Mouse (Mus musculus): ENCODE results near the gene Dnajc5. TPM values are rescaled to one million over a fixed set of nuclear protein-coding genes. Genes with fewer than 3 reads are reported as not detected.

Dnajc5 gene
- total RNA-seq, 1 experiment, result 67.2 TPM

DNA sequence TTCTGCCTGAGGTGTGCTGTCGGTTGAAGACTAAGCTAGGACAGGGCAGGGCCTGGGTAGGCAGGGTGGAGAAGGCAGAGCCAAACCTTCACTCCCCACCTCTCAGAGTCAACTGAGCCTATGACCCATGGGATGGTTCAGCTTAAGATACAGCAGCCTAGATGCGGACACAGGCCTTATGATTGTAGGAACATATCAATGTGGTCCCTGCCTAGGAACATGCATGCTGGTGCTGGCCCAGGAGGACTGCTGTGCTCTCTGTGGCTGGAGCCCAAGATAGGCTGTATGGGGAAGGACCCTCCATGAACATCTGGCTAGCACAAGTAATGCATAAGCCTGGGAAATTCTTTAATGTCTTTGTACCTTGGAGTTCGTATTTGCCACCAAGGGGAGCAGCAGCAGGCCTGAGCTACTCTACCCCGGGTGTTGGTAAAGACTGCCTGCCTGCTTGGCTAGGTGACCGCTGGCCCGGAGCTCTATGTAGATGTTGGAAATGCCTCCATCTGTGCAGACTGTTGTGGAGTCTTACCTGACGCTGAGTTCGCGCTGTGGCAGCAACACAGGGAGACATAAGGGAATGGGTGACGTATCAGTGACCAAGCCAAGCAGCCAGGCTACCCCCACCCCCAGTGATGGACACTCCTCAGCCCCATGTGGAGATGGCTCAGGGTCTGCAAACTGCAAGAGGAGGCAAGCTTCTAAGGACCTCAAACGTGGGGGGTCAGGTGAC is 51.8 kb downstream of the Dnajc5 start:
- no peaks in the 10 kb centered on the region; the same call in 1 of the 2 replicates for H3K36me3 ChIP-seq (ENCODE audit: control insufficient read depth, insufficient read depth, low read length, poor library complexity, severe bottlenecking)
- H3K9ac ChIP-seq (ENCODE audit: insufficient read depth, low read depth, low read length, poor library complexity, severe bottlenecking), result no peak overlapping the region
- no peak overlapping the region for H3K27ac ChIP-seq (ENCODE audit: insufficient read depth, low read depth, low read length, poor library complexity, severe bottlenecking)
- H3K4me3 ChIP-seq (ENCODE audit: insufficient read depth in 1 of 2, low read depth in 1 of 2, low read length in 2 of 2, poor library complexity in 1 of 2, severe bottlenecking in 1 of 2), result no peak overlapping the region
- TF ChIP-seq ZNF384 (IDR thresholded peaks at IDR 0.05; ENCODE audit: low read depth, low read length), result no peak
- no peak for TF ChIP-seq CHD2 (IDR thresholded peaks at IDR 0.05; ENCODE audit: low read depth, low read length)
- TF ChIP-seq MAFK (IDR thresholded peaks at IDR 0.05; ENCODE audit: insufficient read depth, low read depth, low read length), result no peak
- TF ChIP-seq ZC3H11A (IDR thresholded peaks at IDR 0.05; ENCODE audit: borderline replicate concordance, low read depth, low read length), result no peak
- TF ChIP-seq HCFC1 (IDR thresholded peaks at IDR 0.05; ENCODE audit: borderline replicate concordance, insufficient read depth, low read length), result no peak
- in situ Hi-C loops (cut with MboI; ENCODE audit: low sequenced_read_pairs in 2 of 2, unreplicated experiment in 2 of 2), result no loop called here
- DNase-seq (ENCODE audit: low read depth, low spot score), result no peak
- peaks cover 0 to 3% of the 10 kb centered on the region in 2 experiments; a peak in 1 of 4 replicates for H3K4me1 ChIP-seq (ENCODE audit: control insufficient read depth in 2 of 2, insufficient read depth in 2 of 2, low read length in 2 of 2, poor library complexity in 1 of 2)
- no peaks in the 10 kb centered on the region for H3K9me3 ChIP-seq (ENCODE audit: control insufficient read depth, insufficient read depth, low read depth, low read length)

- Histone ChIP-seq H3K36me3 (ENCODE audit: control insufficient read depth, insufficient read depth, low read length, poor library complexity, severe bottlenecking) (no peaks in the 10 kb centered on the region; the same call in 1 of the 2 replicates), H3K9me3 (ENCODE audit: control insufficient read depth, insufficient read depth, low read depth, low read length) (no peaks in the 10 kb centered on the region), H3K27ac (ENCODE audit: insufficient read depth, low read depth, low read length, poor library complexity, severe bottlenecking) (no peak overlapping the region), H3K9ac (ENCODE audit: insufficient read depth, low read depth, low read length, poor library complexity, severe bottlenecking) (no peak overlapping the region), H3K4me1 (ENCODE audit: control insufficient read depth in 2 of 2, insufficient read depth in 2 of 2, low read length in 2 of 2, poor library complexity in 1 of 2) (peaks cover 0 to 3% of the 10 kb centered on the region in 2 experiments; a peak in 1 of 4 replicates), H3K4me3 (ENCODE audit: insufficient read depth in 1 of 2, low read depth in 1 of 2, low read length in 2 of 2, poor library complexity in 1 of 2, severe bottlenecking in 1 of 2) (no peak overlapping the region)
- in situ Hi-C loops (cut with MboI; ENCODE audit: low sequenced_read_pairs in 2 of 2, unreplicated experiment in 2 of 2), result no loop called here
- TF ChIP-seq ZNF384 (IDR thresholded peaks at IDR 0.05; ENCODE audit: low read depth, low read length), result no peak
- TF ChIP-seq CHD2 (IDR thresholded peaks at IDR 0.05; ENCODE audit: low read depth, low read length), result no peak
- no peak for TF ChIP-seq HCFC1 (IDR thresholded peaks at IDR 0.05; ENCODE audit: borderline replicate concordance, insufficient read depth, low read length)
- TF ChIP-seq MAFK (IDR thresholded peaks at IDR 0.05; ENCODE audit: insufficient read depth, low read depth, low read length), result no peak
- no peak for TF ChIP-seq ZC3H11A (IDR thresholded peaks at IDR 0.05; ENCODE audit: borderline replicate concordance, low read depth, low read length)
- DNase-seq (ENCODE audit: low read depth, low spot score), result no peak
Observed at GRCm38 (mm10) chr2:181572921-181573920, 52.9 kb downstream of the Dnajc5 start.

DNA sequence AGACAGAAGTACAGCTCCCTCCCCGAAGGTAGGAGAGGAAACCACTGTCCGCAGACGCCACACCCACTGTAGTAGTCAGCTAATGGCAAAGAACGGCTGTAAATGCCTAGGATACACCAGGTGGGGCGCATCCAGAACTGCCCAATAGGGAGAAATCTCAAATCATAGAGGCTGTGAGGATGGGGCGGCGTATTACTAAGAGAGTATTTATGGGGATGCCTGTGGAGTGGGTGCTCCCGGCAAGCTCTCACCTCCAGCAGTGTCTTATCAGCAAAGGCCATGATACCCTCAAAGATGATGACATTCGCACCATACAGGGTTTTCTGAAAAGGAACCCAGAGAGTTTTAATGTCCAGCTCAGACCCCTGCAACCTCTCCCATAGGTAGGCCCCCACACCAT is 53.7 kb downstream of the Dnajc5 start:
- no peak overlapping the region for H3K4me3 ChIP-seq (ENCODE audit: insufficient read depth in 1 of 2, low read depth in 1 of 2, low read length in 2 of 2, poor library complexity in 1 of 2, severe bottlenecking in 1 of 2)
- no peak overlapping the region for H3K27ac ChIP-seq (ENCODE audit: insufficient read depth, low read depth, low read length, poor library complexity, severe bottlenecking)
- in situ Hi-C loops (cut with MboI; ENCODE audit: low sequenced_read_pairs in 2 of 2, unreplicated experiment in 2 of 2), result no loop called here
- H3K9ac ChIP-seq (ENCODE audit: insufficient read depth, low read depth, low read length, poor library complexity, severe bottlenecking), result no peak overlapping the region
- H3K36me3 ChIP-seq (ENCODE audit: control insufficient read depth, insufficient read depth, low read length, poor library complexity, severe bottlenecking), result no peaks in the 10 kb centered on the region; the same call in 1 of the 2 replicates
- TF ChIP-seq HCFC1 (IDR thresholded peaks at IDR 0.05; ENCODE audit: borderline replicate concordance, insufficient read depth, low read length) (no peak), ZNF384 (IDR thresholded peaks at IDR 0.05; ENCODE audit: low read depth, low read length) (no peak), ZC3H11A (IDR thresholded peaks at IDR 0.05; ENCODE audit: borderline replicate concordance, low read depth, low read length) (no peak), MAFK (IDR thresholded peaks at IDR 0.05; ENCODE audit: insufficient read depth, low read depth, low read length) (no peak), CHD2 (IDR thresholded peaks at IDR 0.05; ENCODE audit: low read depth, low read length) (no peak)
- no peaks in the 10 kb centered on the region for H3K9me3 ChIP-seq (ENCODE audit: control insufficient read depth, insufficient read depth, low read depth, low read length)
- DNase-seq (ENCODE audit: low read depth, low spot score), result no peak
- peaks cover 0 to 3% of the 10 kb centered on the region in 2 experiments; a peak in 1 of 4 replicates for H3K4me1 ChIP-seq (ENCODE audit: control insufficient read depth in 2 of 2, insufficient read depth in 2 of 2, low read length in 2 of 2, poor library complexity in 1 of 2)

- Histone ChIP-seq H3K4me1 (ENCODE audit: control insufficient read depth in 2 of 2, insufficient read depth in 2 of 2, low read length in 2 of 2, poor library complexity in 1 of 2) (peaks cover 0 to 3% of the 10 kb centered on the region in 2 experiments; a peak in 1 of 4 replicates), H3K9ac (ENCODE audit: insufficient read depth, low read depth, low read length, poor library complexity, severe bottlenecking) (no peak overlapping the region), H3K4me3 (ENCODE audit: insufficient read depth in 1 of 2, low read depth in 1 of 2, low read length in 2 of 2, poor library complexity in 1 of 2, severe bottlenecking in 1 of 2) (no peak overlapping the region), H3K27ac (ENCODE audit: insufficient read depth, low read depth, low read length, poor library complexity, severe bottlenecking) (no peak overlapping the region), H3K9me3 (ENCODE audit: control insufficient read depth, insufficient read depth, low read depth, low read length) (no peaks in the 10 kb centered on the region), H3K36me3 (ENCODE audit: control insufficient read depth, insufficient read depth, low read length, poor library complexity, severe bottlenecking) (no peaks in the 10 kb centered on the region)
- TF ChIP-seq CHD2 (IDR thresholded peaks at IDR 0.05; ENCODE audit: low read depth, low read length), result no peak
- TF ChIP-seq ZNF384 (IDR thresholded peaks at IDR 0.05; ENCODE audit: low read depth, low read length), result no peak
- no peak for TF ChIP-seq HCFC1 (IDR thresholded peaks at IDR 0.05; ENCODE audit: borderline replicate concordance, insufficient read depth, low read length)
- TF ChIP-seq ZC3H11A (IDR thresholded peaks at IDR 0.05; ENCODE audit: borderline replicate concordance, low read depth, low read length), result no peak
- TF ChIP-seq MAFK (IDR thresholded peaks at IDR 0.05; ENCODE audit: insufficient read depth, low read depth, low read length), result no peak
- DNase-seq (ENCODE audit: low read depth, low spot score), result no peak
- in situ Hi-C loops (cut with MboI; ENCODE audit: low sequenced_read_pairs in 2 of 2, unreplicated experiment in 2 of 2), result no loop called here
Observed at GRCm38 (mm10) chr2:181574921-181575545, 54.7 kb downstream of the Dnajc5 start.
